Mouse (Mus musculus) T-cell, adult 2 months (primary cell): Measurements from ENCODE around the gene Cd101.
A peak's percentile ranks its signal among the peaks of the same experiment; 100 is the strongest.

Experiments
- DNase-seq: peaks from one replicate; pipeline ENCODE4 v3.0.0; 2022; ENCODE audit warnings: low spot score

The Cd101 gene

DNA sequence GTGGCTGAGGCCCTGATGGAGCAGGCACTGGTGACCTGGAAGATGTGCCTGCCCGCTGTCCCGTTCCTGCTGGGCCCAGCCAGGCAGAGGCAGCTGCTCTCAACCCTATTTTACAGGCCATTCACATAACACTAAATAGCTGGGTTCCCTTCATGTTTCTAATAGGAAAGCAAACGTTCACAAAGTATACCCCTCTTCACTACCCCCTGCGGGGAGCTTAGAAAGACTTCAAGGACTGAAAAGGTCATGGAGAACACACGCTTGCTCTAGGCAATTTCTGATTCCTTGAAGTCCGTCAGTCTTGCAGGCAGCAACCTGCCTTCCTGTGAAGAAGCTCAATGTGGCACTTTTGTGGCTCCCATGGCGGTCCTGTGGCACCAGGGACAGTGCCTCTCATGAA lies 12.6 kb upstream of the Cd101 start:
- no peak for DNase-seq

- no peak for DNase-seq
These were observed 8.7 kb upstream of the Cd101 start for GRCm38 (mm10) chr3:101037984-101038545.

DNA sequence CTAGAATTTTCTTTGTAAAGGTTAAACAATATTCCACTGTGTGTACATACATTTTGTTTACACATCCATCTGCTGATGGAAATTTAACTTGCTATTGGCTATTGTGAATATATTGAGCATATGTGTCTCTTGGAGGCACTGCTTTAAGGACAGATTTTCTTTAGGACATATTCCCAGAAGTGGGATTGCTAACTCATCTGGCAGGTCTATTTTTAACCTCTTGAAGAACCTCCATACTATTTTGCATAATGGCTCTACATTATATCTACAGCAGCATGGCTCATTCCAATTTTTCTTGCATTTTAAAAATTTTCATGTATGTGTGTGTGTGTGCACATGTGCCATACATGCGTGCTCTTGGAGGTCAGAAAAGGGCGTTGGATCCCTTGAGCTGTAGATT lies 6.6 kb upstream of the Cd101 start:
- no peak for DNase-seq

DNA sequence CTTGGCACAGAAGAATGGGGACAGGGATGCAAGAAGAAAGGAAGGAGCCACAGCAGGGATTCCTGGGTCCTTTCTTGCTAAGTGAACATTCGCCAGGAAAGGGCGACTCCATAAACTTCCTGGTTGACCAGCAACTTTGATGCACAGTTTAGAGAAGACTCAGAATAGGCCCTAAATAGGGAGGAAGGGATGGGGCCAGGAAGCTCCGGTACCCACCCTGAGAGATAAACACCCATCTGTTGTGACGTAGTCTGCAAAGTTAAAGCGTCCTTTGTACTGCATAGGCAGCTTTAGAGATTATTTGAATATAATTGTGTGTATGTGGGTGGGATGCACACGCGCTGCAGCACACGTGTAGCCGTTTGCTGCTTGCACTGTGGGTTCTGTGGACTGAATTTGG lies 5.2 kb upstream of the Cd101 start:
- no peak for DNase-seq

- DNase-seq, result peak; percentile 26
These were observed 4.3 kb upstream of the Cd101 start for GRCm38 (mm10) chr3:101033644-101034043.

DNA sequence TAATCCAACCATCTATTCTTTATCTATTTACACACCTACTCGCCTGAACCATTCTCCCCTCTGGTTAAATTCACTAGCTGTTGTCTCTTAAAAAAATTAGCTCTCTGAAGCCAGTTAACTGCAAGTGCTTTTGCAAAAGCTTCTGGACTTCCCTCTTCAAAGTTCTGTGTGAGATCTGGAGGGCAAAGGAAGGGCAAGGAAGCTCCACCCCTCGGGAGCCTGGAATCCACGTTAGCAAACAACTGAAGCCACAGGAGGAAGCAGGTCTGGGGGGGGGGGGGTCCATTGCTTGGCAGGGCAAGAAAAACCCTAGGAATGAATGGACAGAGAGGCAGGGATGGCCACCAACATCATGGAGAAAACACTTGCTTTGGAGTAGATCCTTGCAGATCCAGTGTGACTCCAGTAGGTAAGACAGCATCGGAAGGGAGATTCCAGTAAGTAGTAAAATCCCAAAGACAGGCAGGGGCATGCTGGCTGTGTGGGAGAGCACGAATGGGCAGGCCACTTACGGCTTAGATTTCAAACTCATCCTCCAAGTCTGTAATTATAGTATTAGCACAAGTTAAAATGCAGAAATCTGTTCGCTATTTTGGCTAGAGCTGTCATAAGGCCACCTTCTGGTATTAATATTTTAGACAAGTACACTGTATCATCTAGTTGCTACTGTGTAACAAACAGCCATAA lies 2.2 kb upstream of the Cd101 start:
- DNase-seq, result no peak

DNA sequence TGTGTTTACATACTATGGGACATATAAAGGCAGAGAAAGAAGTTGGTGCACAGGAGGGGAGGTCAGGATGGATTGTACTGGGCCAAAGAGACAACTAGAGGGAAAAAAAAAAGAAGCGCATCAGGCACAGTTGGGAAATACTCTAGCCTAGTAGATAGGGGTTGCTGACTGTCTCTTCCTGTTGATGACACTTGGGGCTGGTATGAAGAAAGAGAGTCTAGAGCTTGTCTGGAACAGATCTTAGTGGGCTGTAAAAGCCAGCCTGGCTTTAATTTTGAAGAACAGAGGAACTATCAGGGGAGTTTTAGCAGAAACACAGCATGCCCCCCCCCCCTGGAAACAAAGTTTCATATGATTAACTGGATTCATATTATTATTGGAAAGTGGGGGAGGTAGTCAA lies 1.3 kb upstream of the Cd101 start:
- no peak for DNase-seq

DNA sequence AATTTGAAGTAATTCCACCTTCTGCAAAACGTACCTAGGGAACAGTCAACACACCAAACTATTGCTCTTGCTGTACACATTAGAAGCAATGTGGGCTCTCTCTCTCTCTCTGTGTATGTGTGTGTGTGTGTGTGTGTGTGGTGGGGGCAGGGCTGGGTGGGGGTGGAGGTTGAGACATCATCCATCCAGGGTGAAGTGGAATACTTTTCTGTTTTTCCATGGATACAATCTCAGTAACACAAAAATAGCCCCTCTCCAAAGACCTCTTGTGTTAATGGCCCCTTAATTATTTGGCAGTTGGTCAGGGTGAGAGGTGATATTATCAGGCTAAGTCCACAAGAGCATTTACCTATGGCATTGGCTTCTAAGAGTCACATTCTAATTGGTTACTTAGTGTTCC lies 2.6 kb downstream of the Cd101 start:
- no peak for DNase-seq

GRCm38 (mm10) chr3:101022967-101023366 lies 6.4 kb downstream of the Cd101 start:
- no peak for DNase-seq

DNA sequence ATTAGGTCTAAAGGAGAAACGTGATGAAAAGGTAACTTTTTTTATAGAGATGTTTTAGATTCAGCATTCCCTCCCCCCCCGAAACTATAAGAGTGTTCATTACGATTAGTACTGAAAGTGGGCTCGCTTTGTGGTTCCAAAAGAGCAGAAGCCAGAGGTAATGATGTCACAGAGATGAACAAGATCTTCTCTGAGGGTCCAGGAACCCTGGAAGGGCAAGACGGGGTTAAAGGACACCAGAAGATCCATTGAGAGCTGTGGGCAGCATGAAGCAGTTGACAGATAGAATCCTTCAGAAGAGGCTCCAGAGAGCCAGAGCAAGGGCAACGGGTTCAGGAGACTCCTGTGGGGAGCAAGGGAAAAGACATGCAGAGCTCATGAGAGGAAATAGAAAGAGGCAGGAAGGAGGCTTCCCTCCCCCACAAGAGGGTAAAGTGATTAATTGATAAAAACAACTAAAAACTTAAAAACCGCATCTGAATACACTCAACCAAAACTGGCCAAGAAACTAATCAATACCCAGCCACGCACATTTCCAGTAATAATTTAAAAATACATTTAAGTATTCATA lies 7.8 kb downstream of the Cd101 start:
- no peak for DNase-seq

DNA sequence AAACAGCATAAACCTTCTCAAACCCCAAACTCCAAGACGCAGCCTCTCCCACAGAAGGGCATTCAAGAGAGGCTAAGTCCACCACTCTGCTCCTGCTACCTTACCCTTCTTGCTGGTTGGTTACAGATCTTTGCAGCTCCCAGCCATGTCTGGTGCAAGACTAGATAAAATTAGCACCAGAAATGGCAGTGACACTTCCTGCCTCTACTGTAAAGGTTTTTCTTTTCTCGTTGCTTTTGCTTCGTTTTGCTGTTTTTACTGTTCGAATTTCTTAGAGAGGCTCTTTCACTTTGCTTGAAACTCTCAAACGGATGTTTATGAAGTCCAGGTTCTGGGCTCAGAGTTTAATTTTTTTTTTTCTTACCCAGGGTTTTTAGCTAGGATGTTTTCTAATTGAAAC lies 8.3 kb downstream of the Cd101 start:
- no peak for DNase-seq

GRCm38 (mm10) chr3:101018494-101018893 lies 10.9 kb downstream of the Cd101 start:
- DNase-seq, result no peak

DNA sequence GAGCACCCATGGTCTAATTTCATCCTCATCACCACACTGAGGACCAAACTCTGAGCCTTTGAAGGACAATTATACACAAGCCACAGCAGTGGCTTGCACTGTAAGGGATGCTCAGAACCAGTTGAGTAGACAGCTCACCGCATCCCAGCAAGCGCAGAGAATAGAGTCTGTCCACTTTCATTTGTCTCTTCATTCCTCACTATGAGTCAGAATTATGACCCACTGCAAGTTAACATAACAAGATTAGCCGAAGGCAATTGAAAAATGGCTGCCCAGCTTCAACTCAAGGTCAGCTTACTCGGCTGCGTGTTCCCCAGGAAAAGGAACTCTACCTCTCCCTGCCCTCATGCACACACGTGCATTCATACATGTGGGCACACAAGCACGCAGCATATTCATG lies 13.3 kb downstream of the Cd101 start:
- DNase-seq, result no peak

- DNase-seq, result no peak
These were observed 14.1 kb downstream of the Cd101 start for GRCm38 (mm10) chr3:101015254-101015653.

GRCm38 (mm10) chr3:101013536-101013935 lies 15.8 kb downstream of the Cd101 start:
- no peak for DNase-seq

DNA sequence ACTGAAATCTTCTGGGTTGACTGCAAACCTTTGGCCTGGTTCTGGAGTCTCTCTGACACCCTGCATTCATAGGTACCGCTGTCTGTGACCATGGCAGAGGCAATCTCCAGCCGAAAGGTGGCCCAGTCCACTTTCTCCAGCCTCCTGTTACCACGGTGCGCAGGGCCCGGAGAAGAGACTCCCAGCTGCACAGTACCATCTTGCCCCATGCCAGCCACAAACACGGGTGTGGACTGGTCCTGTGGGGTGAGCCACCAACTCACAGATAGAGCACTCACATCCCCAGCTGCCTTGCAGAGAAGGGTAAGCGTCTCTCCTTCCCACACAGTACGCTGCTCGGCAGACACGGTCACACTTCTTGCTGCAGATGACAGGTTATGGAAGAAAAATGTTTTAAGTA lies 16.4 kb downstream of the Cd101 start:
- DNase-seq, result no peak

GRCm38 (mm10) chr3:101012597-101012996 lies 16.8 kb downstream of the Cd101 start:
- DNase-seq, result peak; percentile 41

DNA sequence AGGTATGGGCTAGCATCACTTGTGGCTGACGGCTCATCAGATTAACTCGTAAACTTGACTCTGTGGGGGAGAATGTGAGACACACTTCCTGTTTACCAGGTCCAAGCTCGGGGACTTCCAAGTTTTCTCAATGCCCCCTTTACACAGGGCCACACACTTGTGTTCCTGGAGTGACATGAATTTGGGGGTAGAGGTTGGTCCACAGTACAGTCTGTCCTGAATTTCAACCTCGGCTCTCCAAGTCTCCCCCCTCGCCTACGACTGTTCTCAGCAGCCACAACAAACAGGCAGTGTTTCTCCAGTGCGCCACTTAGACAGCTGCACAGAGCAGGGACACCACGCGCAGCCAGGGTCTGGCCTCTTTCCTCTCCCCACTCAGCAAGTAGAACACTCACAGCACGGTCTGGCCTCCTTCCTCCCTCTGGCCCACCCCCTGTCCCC lies 17.2 kb downstream of the Cd101 start:
- DNase-seq, result peak; percentile 68

GRCm38 (mm10) chr3:101011203-101011600 lies 18.2 kb downstream of the Cd101 start:
- DNase-seq, result no peak

- DNase-seq, result peak; percentile 61
These were observed 18.7 kb downstream of the Cd101 start for GRCm38 (mm10) chr3:101010589-101011202.

DNA sequence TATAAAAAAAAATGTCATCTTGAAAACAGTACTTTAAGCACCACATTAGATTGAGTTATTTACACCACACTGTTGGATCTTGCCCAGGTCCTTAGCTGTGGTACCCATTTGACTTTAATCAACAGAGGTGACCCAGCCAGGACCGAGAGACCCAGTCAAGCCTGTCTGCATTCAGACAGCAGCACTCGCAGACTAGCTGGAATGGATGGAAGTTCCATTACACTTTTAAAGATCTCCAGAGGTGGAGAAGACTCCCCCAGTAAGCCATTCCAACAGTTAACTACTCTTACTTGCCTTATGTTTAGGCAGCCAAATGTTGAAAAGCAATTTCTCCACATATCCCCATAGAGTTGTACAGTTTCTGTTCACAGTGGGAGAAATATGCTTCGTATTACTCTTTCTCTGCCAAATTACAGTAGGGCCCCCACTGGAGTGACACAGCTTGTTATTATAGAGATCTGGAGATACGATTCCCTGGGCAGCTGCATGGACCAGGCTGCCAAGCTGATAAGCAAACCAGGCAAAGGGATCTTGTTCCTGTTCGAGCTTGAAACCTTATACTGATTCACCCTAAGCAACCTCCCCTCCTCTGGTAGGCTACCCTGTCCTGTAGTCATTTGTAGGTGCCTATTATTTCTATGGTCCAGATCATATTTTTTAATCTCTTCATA lies 22.1 kb downstream of the Cd101 start:
- DNase-seq, result no peak

DNA sequence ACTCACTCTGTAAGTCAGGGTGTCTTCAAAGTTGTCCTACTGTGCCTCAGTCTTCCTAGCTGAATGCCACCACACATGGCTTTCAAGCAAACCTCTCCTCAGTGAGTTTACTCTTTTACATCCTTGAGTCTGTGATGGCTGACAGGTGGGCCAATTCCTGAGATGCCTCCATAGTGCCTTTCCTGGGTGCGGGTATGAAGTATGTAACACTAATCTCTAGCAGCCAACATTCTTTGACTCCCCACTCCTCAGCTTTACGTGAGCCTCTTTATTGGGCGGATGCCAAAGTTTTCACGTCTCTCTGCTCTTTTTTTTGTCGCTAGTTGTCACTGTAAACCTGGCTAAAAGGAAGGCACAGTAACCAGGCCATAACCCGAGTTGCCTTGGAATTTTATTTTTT lies 24.0 kb downstream of the Cd101 start:
- no peak for DNase-seq
